Mouse (Mus musculus) MN1 (cell line): ENCODE results near the gene 9530077C05Rik.
A peak's percentile ranks its signal among the peaks of the same experiment; 100 is the strongest.
"Not testable (repeated sequence)": the region's sequence is repeated elsewhere in the genome, so short reads cannot be mapped to it uniquely, and the experiment has no call there.

ENCODE experiments used
- DNase-seq: peaks from one replicate; pipeline ENCODE4 v3.0.0-alpha.2; 2016; ENCODE audit warnings: low spot score

Gene 9530077C05Rik

DNA sequence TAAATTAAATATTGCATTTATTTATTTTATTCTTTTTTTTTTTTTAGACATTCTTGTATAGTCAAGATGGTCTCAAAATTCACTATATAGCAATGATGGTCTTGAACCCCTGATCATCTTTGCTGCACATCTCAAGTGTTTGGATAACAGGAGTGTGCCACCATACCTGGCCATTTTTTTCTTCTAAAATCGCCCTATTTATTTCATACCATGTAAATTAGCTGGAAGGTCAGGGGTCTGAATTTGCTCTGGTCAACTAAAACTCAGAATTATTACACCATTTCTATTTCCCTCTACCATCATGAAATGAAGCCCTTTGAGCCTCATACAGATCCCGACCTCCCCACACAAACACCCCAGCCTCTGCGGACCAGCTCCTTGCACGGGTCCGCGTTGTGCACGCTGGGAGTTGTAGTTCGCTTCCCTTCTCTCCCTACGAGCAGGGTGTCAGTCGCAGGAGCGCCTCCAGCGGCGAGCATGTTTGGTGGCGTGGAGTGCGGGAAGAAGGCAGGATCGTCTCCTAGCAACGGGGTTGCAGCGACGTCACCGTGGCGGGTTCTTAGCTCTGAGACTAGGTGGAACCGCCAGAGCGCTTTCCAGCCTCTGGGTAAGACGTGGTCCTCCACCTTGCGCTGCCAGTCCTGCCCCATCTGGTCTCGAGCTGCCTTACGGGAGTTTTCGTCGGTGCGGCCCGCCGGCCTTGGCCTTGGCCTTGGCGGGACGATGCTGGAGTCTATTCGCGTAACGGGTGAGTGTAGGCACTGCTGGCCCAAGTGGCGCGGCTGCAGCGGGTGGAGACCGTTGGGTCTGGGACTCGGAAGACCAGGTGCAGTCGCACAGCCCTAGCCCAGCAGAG, at the start of gene 9530077C05Rik:
TSS of gene 9530077C05Rik (plus strand) at position 512 of the 856 bp plus-strand sequence.
- DNase-seq: peak; percentile 89

DNA sequence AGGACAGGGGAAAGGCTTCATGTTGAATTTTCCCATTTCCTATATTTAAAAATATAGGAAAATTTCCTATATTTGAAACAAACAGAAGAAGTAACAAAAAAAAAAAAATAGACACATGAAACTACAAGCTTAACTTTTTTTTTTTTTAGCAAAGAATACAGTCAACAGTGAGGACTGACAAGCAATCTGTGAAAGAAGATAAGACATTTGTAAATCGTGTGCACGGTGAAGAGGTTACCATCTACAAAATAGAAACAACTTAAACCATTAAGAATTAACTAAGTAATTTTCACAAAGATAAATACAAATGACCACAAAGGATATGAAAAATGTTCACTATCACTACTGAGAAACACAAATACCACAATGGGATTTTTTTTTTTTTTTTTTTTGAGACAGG, 45.1 kb upstream of the 9530077C05Rik start:
- no peak for DNase-seq

DNA sequence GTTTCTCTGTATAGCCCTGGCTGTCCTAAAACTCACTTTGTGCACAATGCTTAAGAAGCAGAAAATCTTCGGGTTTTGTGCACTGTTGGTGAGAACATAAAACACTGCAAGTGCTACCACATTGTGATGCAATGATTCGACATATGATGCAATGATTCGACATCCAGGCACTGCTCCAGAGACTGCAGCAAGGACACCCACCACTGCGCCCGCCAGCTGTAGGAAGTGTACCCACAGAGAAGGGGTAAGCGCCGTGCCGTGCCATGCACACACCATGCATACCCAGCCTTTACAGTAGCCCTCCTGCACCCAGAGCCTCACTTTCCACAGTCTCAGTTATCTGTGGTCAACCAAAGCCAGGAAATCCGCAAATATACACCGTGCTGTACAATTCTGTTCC, 44.7 kb upstream of the 9530077C05Rik start:
- DNase-seq: peak; percentile 10

GRCm38 (mm10) chr9:22368030-22368429, 43.3 kb upstream of the 9530077C05Rik start:
- no peak for DNase-seq

DNA sequence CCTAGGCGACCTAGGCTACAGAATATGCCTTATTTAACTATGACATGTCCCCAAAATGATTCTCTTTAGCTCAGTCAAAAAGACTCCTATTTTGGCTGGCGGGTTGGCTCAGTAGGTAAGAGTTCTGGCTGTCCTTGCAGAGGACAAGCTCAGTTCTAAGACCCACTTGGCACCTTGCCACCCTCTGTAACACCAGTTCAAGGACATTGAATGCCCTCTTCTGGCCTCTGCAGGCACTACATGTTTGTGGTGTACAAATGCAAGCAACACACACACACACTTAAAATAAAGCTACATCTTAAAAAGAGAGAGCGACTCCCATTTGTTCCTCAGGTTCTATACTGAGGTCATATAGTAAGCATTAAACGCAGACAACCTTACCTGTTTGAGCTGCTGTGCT, 38.6 kb upstream of the 9530077C05Rik start:
- no peak for DNase-seq

DNA sequence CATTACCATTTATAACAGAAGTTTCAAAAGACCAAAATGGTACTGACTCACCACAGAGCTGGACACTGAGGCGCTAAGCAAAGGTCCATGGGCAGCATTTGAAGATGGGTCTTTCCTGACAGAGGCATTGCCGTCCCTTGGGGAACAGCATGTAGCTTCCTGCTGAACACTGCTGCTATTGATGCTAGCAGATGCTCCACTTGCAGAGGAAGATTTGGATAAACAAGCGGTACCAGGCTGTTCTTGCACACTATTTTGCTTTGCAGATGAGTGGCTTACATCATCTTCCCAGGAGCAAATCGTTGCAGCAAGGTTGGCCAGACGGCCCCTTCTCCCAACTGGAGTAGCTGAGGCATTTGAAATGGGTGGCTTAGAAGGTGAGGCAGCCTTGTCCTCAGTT, 35.2 kb upstream of the 9530077C05Rik start:
- DNase-seq: no peak

GRCm38 (mm10) chr9:22385890-22386289, 25.4 kb upstream of the 9530077C05Rik start:
- no peak for DNase-seq

DNA sequence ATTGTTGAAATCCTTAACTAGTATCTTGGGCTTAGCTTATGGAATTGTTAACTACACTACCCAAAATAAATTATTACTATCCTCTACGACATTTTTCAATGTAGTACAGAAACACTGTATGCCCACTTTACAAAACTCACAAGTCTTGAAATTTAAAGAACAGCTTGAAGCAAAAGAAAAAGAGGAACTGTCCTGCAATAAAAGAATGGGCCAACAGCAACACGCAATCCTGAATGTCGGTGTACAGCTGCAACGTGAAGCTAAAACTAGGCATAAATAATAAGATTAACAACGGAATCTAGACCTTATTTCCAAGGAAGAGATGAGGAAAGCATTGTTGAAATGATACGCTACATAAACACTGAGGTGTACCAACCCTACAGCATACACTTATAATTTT, 23.4 kb upstream of the 9530077C05Rik start:
- DNase-seq: no peak

- peak; percentile 34 for DNase-seq
These were observed 22.8 kb upstream of the 9530077C05Rik start for GRCm38 (mm10) chr9:22388401-22388980.

GRCm38 (mm10) chr9:22389021-22389476, 22.3 kb upstream of the 9530077C05Rik start, which contains the start of gene Anln:
TSS of gene Anln (minus strand) at chr9:22389188.
- DNase-seq: peak; percentile 87

GRCm38 (mm10) chr9:22389736-22390245, 21.5 kb upstream of the 9530077C05Rik start:
- no peak for DNase-seq

- DNase-seq: no peak
These were observed 20.9 kb upstream of the 9530077C05Rik start for GRCm38 (mm10) chr9:22390390-22390789.

DNA sequence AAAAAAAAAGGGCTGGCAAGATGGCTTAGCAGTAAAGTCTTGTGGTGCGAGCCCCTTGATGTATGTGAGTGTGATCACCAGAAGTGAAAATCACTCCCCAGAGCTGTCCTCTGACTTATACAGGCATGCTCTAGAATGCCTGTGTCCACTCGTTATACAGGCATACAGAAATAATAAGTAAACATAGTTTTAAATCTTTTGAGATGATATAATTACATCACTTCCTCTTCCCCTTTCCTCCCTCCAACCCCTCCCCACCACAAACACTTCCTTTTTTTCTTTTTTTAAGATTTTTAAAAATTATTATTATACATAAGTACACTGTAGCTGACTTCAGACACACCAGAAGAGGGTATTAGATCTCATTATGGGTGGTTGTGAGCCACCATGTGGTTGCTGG, 16.6 kb upstream of the 9530077C05Rik start:
- DNase-seq: no peak

- DNase-seq: no peak
These were observed 12.3 kb upstream of the 9530077C05Rik start for GRCm38 (mm10) chr9:22399021-22399420.

DNA sequence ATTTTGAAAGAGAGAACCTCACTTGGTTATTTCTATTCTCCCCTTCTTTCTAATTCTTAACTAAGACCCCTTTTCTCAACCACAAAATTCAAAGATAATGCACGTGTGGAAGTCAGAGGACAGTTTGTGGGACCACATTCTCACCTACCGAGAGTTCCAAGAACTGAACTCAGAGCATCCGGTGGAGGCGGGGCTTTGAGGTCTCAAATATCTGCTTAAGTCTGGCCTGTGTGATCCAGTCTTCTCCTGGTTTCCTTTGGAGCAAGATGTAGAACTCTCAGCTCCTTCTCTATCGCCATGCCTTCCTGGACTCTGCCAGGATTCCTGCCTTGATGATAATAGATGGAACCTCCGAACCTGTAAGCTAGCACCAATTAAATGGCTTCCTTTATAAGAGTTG, 9.3 kb upstream of the 9530077C05Rik start:
- DNase-seq: no peak

DNA sequence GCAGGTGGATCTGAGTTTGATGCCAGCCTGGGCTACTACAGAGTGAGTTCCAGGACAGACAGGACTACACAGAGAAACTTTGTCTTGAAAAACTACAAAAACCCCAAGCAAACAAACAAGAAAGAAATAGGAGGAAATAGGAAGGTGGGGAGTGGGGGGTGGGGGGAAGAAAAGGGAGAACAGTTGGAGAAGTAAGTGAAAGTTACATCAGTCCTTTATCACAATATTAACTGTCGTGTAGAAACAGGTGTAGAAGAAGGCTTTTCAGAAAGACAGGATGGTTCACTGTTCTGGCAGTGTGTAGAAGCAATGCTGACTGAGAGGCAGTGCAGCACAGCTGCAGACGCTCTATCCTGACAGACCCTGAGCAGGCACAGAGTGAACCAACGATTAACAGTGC, 8.3 kb upstream of the 9530077C05Rik start:
- no peak for DNase-seq

DNA sequence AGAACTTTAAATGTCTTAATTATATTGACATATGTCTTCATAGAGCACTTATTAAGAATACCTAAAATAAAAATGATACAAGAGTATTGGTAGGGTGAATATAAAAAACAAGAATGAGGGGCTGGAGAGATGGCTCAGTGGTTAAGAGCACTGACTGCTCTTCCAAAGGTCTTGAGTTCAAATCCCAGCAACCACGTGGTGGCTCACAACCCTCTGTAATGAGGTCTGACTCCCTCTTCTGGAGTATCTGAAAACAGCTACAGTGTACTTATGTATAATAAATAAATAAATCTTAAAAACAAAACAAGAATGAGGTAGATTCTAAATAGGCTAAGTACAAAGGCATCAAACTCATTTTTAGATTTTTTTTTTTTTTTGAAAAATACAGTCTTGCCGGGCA, 7.8 kb upstream of the 9530077C05Rik start:
- not testable (repeated sequence) for DNase-seq

- DNase-seq: no peak
These were observed 5.9 kb upstream of the 9530077C05Rik start for GRCm38 (mm10) chr9:22405414-22405813.

DNA sequence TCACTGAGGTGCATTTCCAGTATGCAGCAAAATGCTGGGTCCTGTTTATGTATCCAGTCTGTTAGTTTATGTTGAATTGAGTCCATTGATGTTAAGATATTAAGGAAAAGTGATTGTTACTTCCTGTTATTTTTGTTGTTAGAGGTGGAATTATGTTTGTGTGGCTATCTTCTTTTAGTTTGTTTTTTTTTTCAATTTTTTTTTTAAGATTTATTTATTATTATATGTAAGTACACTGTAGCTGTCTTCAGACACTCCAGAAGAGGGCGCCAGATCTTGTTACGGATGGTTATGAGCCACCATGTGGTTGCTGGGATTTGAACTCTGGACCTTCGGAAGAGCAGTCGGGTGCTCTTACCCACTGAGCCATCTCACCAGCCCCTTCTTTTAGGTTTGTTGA, 3.7 kb upstream of the 9530077C05Rik start:
- DNase-seq: not testable (repeated sequence)

GRCm38 (mm10) chr9:22408344-22408743, 3.0 kb upstream of the 9530077C05Rik start:
- DNase-seq: not testable (repeated sequence)

- DNase-seq: no peak
These were observed 1.8 kb upstream of the 9530077C05Rik start for GRCm38 (mm10) chr9:22409501-22409900.

GRCm38 (mm10) chr9:22416187-22416586, 4.9 kb downstream of the 9530077C05Rik start:
- DNase-seq: no peak

- no peak for DNase-seq
These were observed 6.2 kb downstream of the 9530077C05Rik start for GRCm38 (mm10) chr9:22417547-22417946.
